Mouse (Mus musculus): Measurements from ENCODE around the gene Slc4a5. TPM values are rescaled to one million over a fixed set of nuclear protein-coding genes. Genes with fewer than 3 reads are reported as not detected.
A peak's percentile ranks its signal among the peaks of the same experiment; 100 is the strongest.

The Slc4a5 gene
- polyA plus RNA-seq, 1 experiment, result 0.02 TPM

DNA sequence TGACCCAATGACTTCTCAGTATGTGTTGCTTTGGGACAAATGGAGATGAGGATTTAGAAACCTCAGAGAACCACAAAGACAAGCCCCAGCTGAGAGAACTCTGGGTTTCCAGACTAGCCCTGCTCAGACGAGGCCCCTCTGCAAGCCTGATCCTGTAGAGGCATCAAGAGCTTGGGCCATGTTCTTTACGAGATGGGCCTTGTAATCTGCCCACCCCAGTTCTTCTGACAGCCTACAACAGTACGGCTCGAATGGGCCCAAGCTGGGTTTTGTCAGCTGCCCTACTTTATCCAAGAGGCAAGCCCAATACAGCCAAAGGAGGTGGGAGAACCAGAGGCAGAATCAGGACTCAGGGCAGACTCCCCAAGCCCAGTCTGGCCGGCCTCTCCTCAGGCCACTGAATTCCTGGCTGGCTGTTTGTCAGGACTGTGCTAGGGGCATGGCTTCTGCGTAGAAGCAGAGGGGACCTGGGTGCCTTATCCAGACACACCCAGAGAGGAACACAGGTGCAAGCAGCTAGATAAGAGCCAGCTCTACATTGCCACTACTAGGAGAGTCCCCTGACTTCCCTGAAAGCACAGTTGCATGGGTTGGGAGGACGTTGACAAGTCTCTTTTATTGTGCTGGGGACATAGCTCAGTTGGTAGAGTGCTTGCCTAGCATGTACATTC, 132.0 kb downstream of the Slc4a5 start:
- H3K27me3 ChIP-seq (ENCODE audit: control insufficient read depth, insufficient read depth, insufficient read length), result no peaks in the 10 kb centered on the region
- H3K36me3 ChIP-seq (ENCODE audit: control insufficient read depth, insufficient read depth), result no peaks in the 10 kb centered on the region
- no peak overlapping the region for H3K4me2 ChIP-seq (ENCODE audit: low read depth)
- H3K4me3 ChIP-seq, result no peak overlapping the region
- H3K79me2 ChIP-seq (ENCODE audit: control insufficient read depth, insufficient read depth), result peaks cover 10% of the 10 kb centered on the region
- no peak for TF ChIP-seq MYOG (IDR thresholded peaks at IDR 0.05; ENCODE audit: control insufficient read depth in 1 of 3, insufficient read depth in 1 of 3, insufficient read length in 2 of 3, low read depth in 2 of 3)
- TF ChIP-seq REST (IDR thresholded peaks at IDR 0.05; ENCODE audit: insufficient read depth, insufficient read length), result no peak
- TF ChIP-seq TCF3 (IDR thresholded peaks at IDR 0.05; ENCODE audit: insufficient read length, low read depth), result no peak
- no peak for TF ChIP-seq E2F4 (IDR thresholded peaks at IDR 0.05; ENCODE audit: insufficient read depth)
- TF ChIP-seq POLR2A (IDR thresholded peaks at IDR 0.05; ENCODE audit: insufficient read length, low read depth), result no peak
- TF ChIP-seq MAX (IDR thresholded peaks at IDR 0.05; ENCODE audit: low read depth), result no peak
- no peak for TF ChIP-seq USF1 (IDR thresholded peaks at IDR 0.05; ENCODE audit: low read depth)
- no peak for TF ChIP-seq POLR2AphosphoS2 (IDR thresholded peaks at IDR 0.05; ENCODE audit: insufficient read length, low read depth)
- TF ChIP-seq TCF12 (IDR thresholded peaks at IDR 0.05; ENCODE audit: insufficient read depth, poor library complexity, severe bottlenecking), result no peak
- no peak for TF ChIP-seq SRF (IDR thresholded peaks at IDR 0.05; ENCODE audit: control insufficient read depth, insufficient read length, low read depth)
- TF ChIP-seq MYOD1 (IDR thresholded peaks at IDR 0.05; ENCODE audit: control insufficient read depth in 1 of 3, insufficient read length in 2 of 3, low read depth in 2 of 3), result no peak
- no peak for TF ChIP-seq CEBPB (IDR thresholded peaks at IDR 0.05; ENCODE audit: insufficient read depth, poor library complexity, severe bottlenecking)
- H3ac ChIP-seq (ENCODE audit: control insufficient read depth, insufficient read length), result no peak overlapping the region

DNA sequence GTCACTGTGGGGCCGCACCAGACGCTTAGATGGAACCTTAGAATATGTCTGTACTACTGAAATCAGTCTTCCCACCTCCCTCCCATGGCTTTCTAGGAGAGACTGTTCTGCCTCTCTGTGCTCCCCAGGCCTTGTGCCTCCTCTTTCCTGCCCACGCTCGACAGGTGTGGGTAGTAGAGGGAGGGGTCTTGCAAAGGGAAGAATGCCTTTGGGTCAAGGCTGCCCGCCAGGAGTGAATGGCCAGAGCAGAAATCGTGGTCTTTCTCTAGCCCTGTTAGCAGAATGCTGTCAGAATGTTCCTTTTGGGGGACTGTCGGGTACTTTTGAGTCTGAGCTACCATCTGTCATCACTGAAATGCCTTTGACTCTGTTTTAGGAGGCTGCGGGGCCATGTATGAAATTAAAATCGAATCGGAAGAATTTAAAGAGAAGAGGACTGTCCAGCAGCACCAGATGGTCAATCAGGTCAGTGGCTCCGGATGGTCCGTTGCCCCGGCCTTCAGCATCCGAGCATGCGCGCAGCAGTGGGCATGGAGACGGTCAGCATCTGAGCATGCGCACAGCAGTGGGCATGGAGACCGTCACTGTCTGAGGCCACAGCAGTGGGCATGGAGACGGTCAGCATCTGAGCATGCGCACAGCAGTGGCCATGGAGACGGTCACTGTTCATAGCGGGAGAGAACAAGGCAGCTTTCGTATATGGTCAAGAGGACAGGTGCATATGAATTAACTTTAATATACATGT, 133.2 kb downstream of the Slc4a5 start:
- Histone ChIP-seq H3K27me3 (ENCODE audit: control insufficient read depth, insufficient read depth, insufficient read length) (no peaks in the 10 kb centered on the region), H3K79me2 (ENCODE audit: control insufficient read depth, insufficient read depth) (peaks cover 10% of the 10 kb centered on the region), H3ac (ENCODE audit: control insufficient read depth, insufficient read length) (no peak overlapping the region), H3K4me3 (no peak overlapping the region), H3K36me3 (ENCODE audit: control insufficient read depth, insufficient read depth) (no peaks in the 10 kb centered on the region), H3K4me2 (ENCODE audit: low read depth) (no peak overlapping the region)
- TF ChIP-seq REST (IDR thresholded peaks at IDR 0.05; ENCODE audit: insufficient read depth, insufficient read length) (no peak), POLR2AphosphoS2 (IDR thresholded peaks at IDR 0.05; ENCODE audit: insufficient read length, low read depth) (peak; percentile 42)

Other genes with a start within 250 kb of the Slc4a5 start
- gene Dok1, start 186.4 kb upstream of the Slc4a5 start, polyA plus RNA-seq (2012; fragmentation: generic; extraction: Trizol), result 41.3 TPM
- gene Loxl3, start 185.7 kb upstream of the Slc4a5 start, polyA plus RNA-seq (2012; fragmentation: generic; extraction: Trizol), result 14.4 TPM
- 199 TPM for gene Aup1, start 165.3 kb upstream of the Slc4a5 start, polyA plus RNA-seq (2012; fragmentation: generic; extraction: Trizol)
- 96.2 TPM for gene Htra2, start 164.6 kb upstream of the Slc4a5 start, polyA plus RNA-seq (2012; fragmentation: generic; extraction: Trizol)
- gene Dqx1, start 162.0 kb upstream of the Slc4a5 start, polyA plus RNA-seq (2012; fragmentation: generic; extraction: Trizol), result 0.24 TPM
- gene Tlx2, start 149.5 kb upstream of the Slc4a5 start, polyA plus RNA-seq (2012; fragmentation: generic; extraction: Trizol), result 0.06 TPM
- 13.0 TPM for gene Pcgf1, start 142.0 kb upstream of the Slc4a5 start, polyA plus RNA-seq (2012; fragmentation: generic; extraction: Trizol)
- gene Lbx2, start 133.5 kb upstream of the Slc4a5 start, polyA plus RNA-seq (2012; fragmentation: generic; extraction: Trizol), result 0.07 TPM
- 1.2 TPM for gene Ccdc142, start 118.2 kb upstream of the Slc4a5 start, polyA plus RNA-seq (2012; fragmentation: generic; extraction: Trizol)
- gene Gm42688, start 118.2 kb upstream of the Slc4a5 start, polyA plus RNA-seq (2012; fragmentation: generic; extraction: Trizol), result 0.96 TPM
- gene Mrpl53, start 110.8 kb upstream of the Slc4a5 start, polyA plus RNA-seq (2012; fragmentation: generic; extraction: Trizol), result 177 TPM
- gene Mogs, start 104.3 kb upstream of the Slc4a5 start, polyA plus RNA-seq (2012; fragmentation: generic; extraction: Trizol), result 33.2 TPM
- 79.6 TPM for gene Wbp1, start 98.3 kb upstream of the Slc4a5 start, polyA plus RNA-seq (2012; fragmentation: generic; extraction: Trizol)
- gene Ino80b, start 94.4 kb upstream of the Slc4a5 start, polyA plus RNA-seq (2012; fragmentation: generic; extraction: Trizol), result 38.3 TPM
- 29.7 TPM for gene Rtkn, start 84.4 kb upstream of the Slc4a5 start, polyA plus RNA-seq (2012; fragmentation: generic; extraction: Trizol)
- gene Wdr54, start 63.4 kb upstream of the Slc4a5 start, polyA plus RNA-seq (2012; fragmentation: generic; extraction: Trizol), result 12.3 TPM
- 1.9 TPM for gene 1700003E16Rik, start 63.4 kb upstream of the Slc4a5 start, polyA plus RNA-seq (2012; fragmentation: generic; extraction: Trizol)
- 106 TPM for gene Dctn1, start 53.9 kb upstream of the Slc4a5 start, polyA plus RNA-seq (2012; fragmentation: generic; extraction: Trizol)
- 260 TPM for gene Mthfd2, start 106.1 kb downstream of the Slc4a5 start, polyA plus RNA-seq (2012; fragmentation: generic; extraction: Trizol)
- gene Mob1a, start 106.2 kb downstream of the Slc4a5 start, polyA plus RNA-seq (2012; fragmentation: generic; extraction: Trizol), result 22.8 TPM
- 104 TPM for gene Bola3, start 129.3 kb downstream of the Slc4a5 start, polyA plus RNA-seq (2012; fragmentation: generic; extraction: Trizol)
- 11.4 TPM for gene Tet3, start 239.3 kb downstream of the Slc4a5 start, polyA plus RNA-seq (2012; fragmentation: generic; extraction: Trizol)